ENCODE assay signal across 10 mouse cellular contexts in genomic region chr7:63924747-63925412, GRCm38 (mm10). TPM values are rescaled to one million over a fixed set of nuclear protein-coding genes. Genes with fewer than 3 reads are reported as not detected.
DNase-seq lines count a peak whose midpoint lies in the region; ATAC-seq and TF ChIP-seq lines count a peak whose summit lies in the region.
"Had no signal": no experiment of that assay in that cellular context is flagged by ENCODE, and none has a peak within 500 bp of the region (broad histone marks: within the 10 kb centered on the region; RNA-seq: fewer than 3 reads in every experiment).

No protein-coding gene starts in this region.

- H3K4me1 ChIP-seq in liver, postnatal 0 days (ENCODE audit: insufficient read depth): peaks cover 89% of the 10 kb centered on the region
- H3K4me1 ChIP-seq in liver, embryonic 11.5 days (replicated peaks; ENCODE audit: control insufficient read depth, insufficient read depth, low read length): peaks cover 44% of the 10 kb centered on the region

- no peak for TF ChIP-seq EP300 in liver, postnatal 0 days (IDR thresholded peaks at IDR 0.05; ENCODE audit: low read depth)

- H3K4me3 ChIP-seq in liver, postnatal 0 days (ENCODE audit: low read depth, low read length): no peak overlapping the region
- no peak overlapping the region for H3K4me3 ChIP-seq in liver, embryonic 11.5 days (ENCODE audit: low read depth, low read length)

- H3K9ac ChIP-seq in liver, postnatal 0 days (replicated peaks): no peak overlapping the region; the same call in 1 of the 2 replicates
- H3K9ac ChIP-seq in liver, embryonic 11.5 days (ENCODE audit: low read depth, low read length): no peak overlapping the region

- H3K4me2 ChIP-seq in liver, postnatal 0 days (ENCODE audit: low read depth, low read length): peak overlapping the region; percentile 43
- no peak overlapping the region for H3K4me2 ChIP-seq in liver, embryonic 11.5 days

- no peaks in the 10 kb centered on the region for H3K9me3 ChIP-seq in liver, postnatal 0 days (ENCODE audit: low read length)
- no peaks in the 10 kb centered on the region for H3K9me3 ChIP-seq in liver, embryonic 11.5 days (ENCODE audit: control insufficient read depth, low read length)

- TF ChIP-seq CTCF in liver, postnatal 0 days (IDR thresholded peaks at IDR 0.05; ENCODE audit: low read depth): peak; percentile 27; the same call in 1 of the 2 replicates

- H3K27me3 ChIP-seq in liver, postnatal 0 days (ENCODE audit: insufficient read depth, low read length): no peaks in the 10 kb centered on the region
- H3K27me3 ChIP-seq in liver, embryonic 11.5 days (replicated peaks; ENCODE audit: control insufficient read depth, insufficient read depth, low read length): no peaks in the 10 kb centered on the region

- WGBS in liver, postnatal 0 days (ENCODE audit: insufficient replicate concordance): 64% methylated on average over 6 of the region's 6 CpGs
- WGBS in liver, embryonic 11.5 days: 80% methylated on average over 6 of the region's 6 CpGs

- peak; percentile 57 for ATAC-seq in liver, postnatal 0 days
- no peak for ATAC-seq in liver, embryonic 11.5 days (replicated peaks; ENCODE audit: low FRiP score)

- DNase-seq in liver, postnatal 0 days: peak; percentile 50
- DNase-seq in liver, embryonic 11.5 days (ENCODE audit: low spot score): no peak
- DNase-seq in cerebellum, adult 9-11 months: peak; percentile 82
- peak; percentile 80 for DNase-seq in heart, adult 8-10 months (ENCODE audit: low spot score)
- peak; percentile 86 for DNase-seq in kidney, postnatal 10 days
- DNase-seq in lung, adult 18-20 months: peak; percentile 87 to 92
- peak; percentile 86 for DNase-seq in right cerebral cortex, postnatal 36 days (ENCODE audit: low spot score in 2 of 2)
- no peak for DNase-seq in spleen, postnatal 14 days (ENCODE audit: low spot score in 2 of 2)

- peak overlapping the region; percentile 66 for H3K27ac ChIP-seq in liver, postnatal 0 days (ENCODE audit: low read depth)
- H3K27ac ChIP-seq in liver, embryonic 11.5 days (ENCODE audit: low read depth, low read length): no peak overlapping the region

- peaks cover 7% of the 10 kb centered on the region; the same call in 1 of the 2 replicates for H3K36me3 ChIP-seq in liver, postnatal 0 days (replicated peaks; ENCODE audit: insufficient read depth, low read length)
- no peaks in the 10 kb centered on the region for H3K36me3 ChIP-seq in liver, embryonic 11.5 days (ENCODE audit: control insufficient read depth, insufficient read depth, low read length)

RNA-seq across cellular contexts. Expression of gene E030018B13Rik, which starts 8.2 kb away (rescaled TPM):
- polyA plus RNA-seq in liver, postnatal 0 days (2015; fragmentation: Nextera tagmentation; extraction: Ambion mirVana): 0.14 TPM in 1 of 2 replicates, not detected in the other
- 0.25 TPM in 1 of 2 replicates, not detected in the other for polyA plus RNA-seq in liver, embryonic 11.5 days (2014; fragmentation: Nextera tagmentation; extraction: Ambion mirVana)
- total RNA-seq in heart, adult 8-10 months (2022): not detected
- total RNA-seq: MEL had no signal
- polyA plus RNA-seq: liver, embryonic 16.5 days had no signal

RNA-seq across cellular contexts. Expression of gene Klf13, which starts 13.8 kb away (rescaled TPM):
- 25.5 and 25.7 TPM in 2 replicates for polyA plus RNA-seq in liver, postnatal 0 days (2015; fragmentation: Nextera tagmentation; extraction: Ambion mirVana)
- 20.0 and 20.9 TPM in 2 replicates for polyA plus RNA-seq in liver, embryonic 11.5 days (2014; fragmentation: Nextera tagmentation; extraction: Ambion mirVana)
- total RNA-seq in heart, adult 8-10 months (2022): 10 to 100 TPM; 39.6 to 53.1 (median 47.7) TPM

Comparison
In these comparisons a context has a peak if more than half of its experiments do, and no peak if none do; other contexts are left out.
1. DNase-seq: peak in liver, postnatal 0 days (single experiment), cerebellum, adult 9-11 months (single experiment), heart, adult 8-10 months (single experiment), kidney, postnatal 10 days (single experiment), lung, adult 18-20 months (2 of 2) and right cerebral cortex, postnatal 36 days (2 of 2); none in liver, embryonic 11.5 days (single experiment) and spleen, postnatal 14 days (0 of 2).